Mouse (Mus musculus) cortical plate, adult 2 months (tissue): ENCODE data around the gene Cep97. TPM values are rescaled to one million over a fixed set of nuclear protein-coding genes. Genes with fewer than 3 reads are reported as not detected.
A peak's percentile ranks its signal among the peaks of the same experiment; 100 is the strongest.
"Not testable (repeated sequence)": the region's sequence is repeated elsewhere in the genome, so short reads cannot be mapped to it uniquely, and the experiment has no call there.

Experiments
- H3K27ac ChIP-seq: fragments of 200-500 bp; 2 replicates; pipeline ENCODE4 v1.5.1; 2012; ENCODE audit warnings: low read length, control low read depth, inconsistent platforms; ENCODE audit not compliant: insufficient read depth
- H3K4me1 ChIP-seq: fragments of 200-500 bp; 2 replicates; pipeline ENCODE4 v1.6.1; 2011; ENCODE audit warnings: low read length; ENCODE audit not compliant: control insufficient read depth, insufficient read depth
- H3K4me3 ChIP-seq: fragments of 200-500 bp; 2 replicates; pipeline ENCODE4 v1.5.1; 2011; ENCODE audit warnings: mild to moderate bottlenecking, low read length, control low read depth; ENCODE audit not compliant: insufficient read depth
- CTCF ChIP-seq: fragments of 200-500 bp; IDR thresholded peaks from 2 replicates; pipeline ENCODE4 v1.5.1; 2011; ENCODE audit warnings: mild to moderate bottlenecking, control low read depth, low read length; ENCODE audit not compliant: insufficient read depth; ENCODE audit errors: extremely low read depth
- POLR2A ChIP-seq: fragments of 200-500 bp; IDR thresholded peaks from 2 replicates; pipeline ENCODE4 v1.6.1; 2011; ENCODE audit warnings: mild to moderate bottlenecking, low read length, control low read depth; ENCODE audit not compliant: insufficient read depth; ENCODE audit errors: extremely low read depth
- polyA plus RNA-seq: library from polyadenylated mRNA; depleted of rRNA; stranded (reverse); fragments of >200 nt; gene quantifications from 2 replicates; pipeline ENCODE4 v1.2.3, GENCODE M21; 2012

The Cep97 gene
- polyA plus RNA-seq, 1 experiment: 8.3 TPM

- peaks cover 3% of the 10 kb centered on the region; the same call in 1 of the 2 replicates for H3K4me1 ChIP-seq
Observed at GRCm38 (mm10) chr16:55967221-55967620, 32.6 kb upstream of the Cep97 start.

GRCm38 (mm10) chr16:55966212-55966871 lies 31.7 kb upstream of the Cep97 start, which contains the start of gene Rpl24:
Rpl24 (plus strand) TSS chr16:55966275.
- H3K4me1 ChIP-seq: peaks cover 3% of the 10 kb centered on the region; the same call in 1 of the 2 replicates

More at GRCm38 (mm10) chr16:55967221-55967620, 32.6 kb upstream of the Cep97 start:
- no peak overlapping the region for H3K27ac ChIP-seq
- TF ChIP-seq CTCF (no peak), POLR2A (no peak)
- H3K4me3 ChIP-seq: peak overlapping the region; percentile 98; the same call in 1 of the 2 replicates

GRCm38 (mm10) chr16:55964126-55964949 lies 29.7 kb upstream of the Cep97 start:
- H3K4me3 ChIP-seq: no peak overlapping the region
- peaks cover 3% of the 10 kb centered on the region; the same call in 1 of the 2 replicates for H3K4me1 ChIP-seq
- H3K27ac ChIP-seq: peak overlapping the region; percentile 61
- TF ChIP-seq POLR2A: no peak
- TF ChIP-seq CTCF: peak; percentile 24; the same call in 1 of the 2 replicates

More at GRCm38 (mm10) chr16:55966212-55966871, 31.7 kb upstream of the Cep97 start, which contains the start of gene Rpl24:
- TF ChIP-seq POLR2A: peak; percentile 61; the same call in 1 of the 2 replicates
- no peak for TF ChIP-seq CTCF
- Histone ChIP-seq H3K27ac (peak within 1 kb of the TSS; percentile 86), H3K4me3 (peak within 1 kb of the TSS; percentile 98)

- H3K4me1 ChIP-seq, H3K4me3 ChIP-seq, H3K27ac ChIP-seq: not testable (repeated sequence)
Observed at GRCm38 (mm10) chr16:55963068-55963467, 28.4 kb upstream of the Cep97 start.

- not testable (repeated sequence) for H3K4me1 ChIP-seq, H3K27ac ChIP-seq, H3K4me3 ChIP-seq
Observed at GRCm38 (mm10) chr16:55954196-55954595, 19.5 kb upstream of the Cep97 start.

GRCm38 (mm10) chr16:55952771-55953170 lies 18.1 kb upstream of the Cep97 start:
- Histone ChIP-seq H3K27ac (no peak overlapping the region), H3K4me3 (no peak overlapping the region), H3K4me1 (no peaks in the 10 kb centered on the region)
- TF ChIP-seq POLR2A (no peak), CTCF (no peak)

GRCm38 (mm10) chr16:55951679-55952327 lies 17.1 kb upstream of the Cep97 start:
- no peak for TF ChIP-seq CTCF
- no peak for TF ChIP-seq POLR2A
- no peak overlapping the region for H3K27ac ChIP-seq
- H3K4me1 ChIP-seq: no peaks in the 10 kb centered on the region
- H3K4me3 ChIP-seq: no peak overlapping the region

GRCm38 (mm10) chr16:55950946-55951678 lies 16.5 kb upstream of the Cep97 start:
- no peak overlapping the region for H3K4me3 ChIP-seq
- H3K27ac ChIP-seq: no peak overlapping the region
- TF ChIP-seq POLR2A (no peak), CTCF (peak; percentile 69)

GRCm38 (mm10) chr16:55950462-55950861 lies 15.8 kb upstream of the Cep97 start:
- H3K27ac ChIP-seq: no peak overlapping the region
- TF ChIP-seq CTCF (no peak), POLR2A (no peak)
- H3K4me1 ChIP-seq: no peaks in the 10 kb centered on the region
- H3K4me3 ChIP-seq: no peak overlapping the region

More at GRCm38 (mm10) chr16:55950946-55951678, 16.5 kb upstream of the Cep97 start:
- no peaks in the 10 kb centered on the region for H3K4me1 ChIP-seq
